Mouse (Mus musculus) stomach, embryonic 16.5 days (tissue): ENCODE results near the gene Dnmt3a. TPM values are rescaled to one million over a fixed set of nuclear protein-coding genes. Genes with fewer than 3 reads are reported as not detected.

ENCODE experiments used
- ATAC-seq: fragments of 200-750 bp; cut with Nextera tagmentation; 2 replicates; pipeline ENCODE4 v1.8.0; 2017; ENCODE audit warnings: moderate number of reproducible peaks, moderate TSS enrichment; ENCODE audit not compliant: insufficient read depth, low FRiP score
- H3K27ac ChIP-seq: fragments of 300-500 bp; sonication (generic); 2 replicates; pipeline ENCODE4 v1.5.1; 2014; ENCODE audit warnings: low read length
- H3K27me3 ChIP-seq: fragments of 300-500 bp; sonication (generic); 2 replicates; pipeline ENCODE4 v1.6.1; 2014; ENCODE audit warnings: low read length, control low read depth, mixed read lengths; ENCODE audit not compliant: control insufficient read depth, insufficient read depth
- H3K36me3 ChIP-seq: fragments of 300-500 bp; sonication (generic); 2 replicates; pipeline ENCODE4 v1.6.1; 2014; ENCODE audit warnings: low read length; ENCODE audit not compliant: control insufficient read depth, insufficient read depth
- H3K4me1 ChIP-seq: fragments of 300-500 bp; sonication (generic); 2 replicates; pipeline ENCODE4 v1.6.1; 2014; ENCODE audit warnings: low read length, control low read depth, mixed read lengths; ENCODE audit not compliant: control insufficient read depth, insufficient read depth
- H3K4me2 ChIP-seq: fragments of 300-500 bp; sonication (generic); 2 replicates; pipeline ENCODE4 v1.6.1; 2014; ENCODE audit warnings: low read depth, low read length, mixed read lengths
- H3K4me3 ChIP-seq: fragments of 300-500 bp; sonication (generic); replicated peaks from 2 replicates; pipeline ENCODE4 v1.5.1; 2014; ENCODE audit warnings: mild to moderate bottlenecking, low read length
- H3K9ac ChIP-seq: fragments of 300-500 bp; sonication (generic); 2 replicates; pipeline ENCODE4 v1.6.1; 2014; ENCODE audit warnings: low read length
- H3K9me3 ChIP-seq: fragments of 300-500 bp; sonication (generic); replicated peaks from 2 replicates; pipeline ENCODE4 v1.6.1; 2016; ENCODE audit warnings: low read length, control low read depth; ENCODE audit not compliant: control insufficient read depth
- WGBS: fragments of 180-500 bp; shearing (Covaris S2); extraction: QIAGEN DNeasy Blood & Tissue Kit; methylation state at CpG from one replicate; pipeline ENCODE4 v1.1.7; 2014; 5-methylcytosine and 5-hydroxymethylcytosine counted together
- polyA plus RNA-seq: library from polyadenylated mRNA; unstranded; fragments of >200 nt; fragmentation: Nextera tagmentation; extraction: Ambion mirVana; gene quantifications from 2 replicates; pipeline ENCODE4 v1.2.1, GENCODE M21; 2015

Dnmt3a gene
- polyA plus RNA-seq, 1 experiment from 2014 or later: 60.4 TPM

DNA sequence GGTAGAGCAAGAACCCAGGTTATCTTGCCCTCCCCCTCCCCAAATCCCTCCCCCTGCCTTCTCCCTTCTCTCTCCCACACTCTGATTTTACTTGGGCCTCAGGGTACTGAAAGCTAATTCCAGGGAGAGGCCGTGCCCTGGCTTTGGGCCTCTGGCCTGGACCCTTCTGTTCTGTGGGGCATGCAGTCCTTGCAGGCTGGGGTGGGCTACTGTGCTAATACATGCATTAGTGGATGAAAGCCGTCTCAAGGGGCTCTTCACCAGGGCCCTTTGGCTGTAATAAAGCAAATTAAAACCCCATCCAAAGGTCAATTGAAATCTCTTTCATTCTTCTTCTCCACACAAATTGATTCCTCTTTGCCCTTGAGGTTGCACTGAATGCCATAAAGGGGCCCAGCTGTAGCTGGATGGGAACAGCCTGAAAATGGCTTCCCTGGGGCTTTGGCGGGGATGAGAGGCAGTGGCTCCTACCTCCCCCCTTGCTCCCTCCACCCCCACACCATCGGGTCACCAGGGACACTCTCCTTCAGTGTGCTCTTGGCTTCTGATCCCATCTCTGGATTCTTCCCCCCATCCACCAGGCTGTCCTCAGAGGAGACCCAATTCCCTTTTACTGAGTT, 138.8 kb downstream of the Dnmt3a start:
- H3K9me3 ChIP-seq: no peaks in the 10 kb centered on the region
- H3K4me3 ChIP-seq: no peak overlapping the region
- no peaks in the 10 kb centered on the region; the same call in 1 of the 2 replicates for H3K27me3 ChIP-seq
- no peak overlapping the region for H3K9ac ChIP-seq
- 65% methylated on average over 4 of the region's 4 CpGs for WGBS
- no peak for ATAC-seq
- H3K4me1 ChIP-seq: no peaks in the 10 kb centered on the region
- no peak overlapping the region for H3K27ac ChIP-seq
- no peak overlapping the region for H3K4me2 ChIP-seq
- H3K36me3 ChIP-seq: no peaks in the 10 kb centered on the region

DNA sequence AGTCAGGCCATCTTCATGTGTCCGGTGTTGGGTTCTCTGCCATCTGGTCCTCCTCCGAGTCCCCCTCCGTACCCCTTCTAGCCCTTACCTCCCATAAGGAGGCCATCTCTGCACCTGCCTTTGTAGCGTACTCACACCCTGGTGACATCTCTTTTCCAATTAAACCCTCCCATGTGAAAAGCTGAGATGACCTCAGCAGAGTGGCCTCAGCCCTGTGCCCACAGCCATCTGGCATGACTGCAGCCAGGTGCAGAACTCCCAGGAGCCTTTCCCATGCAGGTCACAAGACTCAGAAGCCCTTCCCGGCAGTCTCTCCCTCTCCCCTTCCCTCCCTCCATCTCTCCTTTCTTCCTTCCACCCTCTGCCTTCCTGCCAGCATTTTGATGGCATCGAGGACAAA, 141.7 kb downstream of the Dnmt3a start:
- Histone ChIP-seq H3K9me3 (no peaks in the 10 kb centered on the region), H3K4me2 (no peak overlapping the region), H3K4me3 (no peak overlapping the region), H3K36me3 (no peaks in the 10 kb centered on the region), H3K27me3 (no peaks in the 10 kb centered on the region), H3K4me1 (no peaks in the 10 kb centered on the region), H3K27ac (no peak overlapping the region), H3K9ac (no peak overlapping the region)
- no peak for ATAC-seq
- WGBS: 73% methylated on average over 6 of the region's 6 CpGs

DNA sequence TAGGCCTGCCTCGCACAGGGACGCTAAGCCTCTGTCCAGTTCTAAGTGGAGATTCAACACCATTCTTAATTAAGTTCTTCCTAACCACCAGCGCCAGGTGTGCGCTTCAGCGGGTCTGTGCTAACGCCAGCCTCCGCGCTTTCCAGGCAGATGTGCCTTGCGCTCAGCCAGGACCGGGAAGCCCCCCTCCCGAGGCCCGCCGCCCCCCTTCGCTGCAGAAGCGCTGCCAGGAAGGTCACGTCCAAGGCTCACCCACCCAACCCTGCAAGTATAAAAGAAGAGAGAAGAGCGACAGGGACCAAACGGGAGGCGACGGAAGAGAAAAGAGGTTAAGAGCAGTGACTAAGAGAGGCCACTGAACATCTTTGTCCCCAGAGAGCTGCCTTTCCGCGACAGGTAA, 148.8 kb downstream of the Dnmt3a start, which contains the start of gene Pomc:
Gene Pomc, plus strand, starts transcription at position 301 of the 400 bp plus-strand sequence.
- Histone ChIP-seq H3K27me3 (peaks cover 10% of the 10 kb centered on the region), H3K4me1 (no peaks in the 10 kb centered on the region), H3K27ac (no peak within 1 kb of the TSS), H3K9me3 (no peaks in the 10 kb centered on the region), H3K4me2 (no peak within 1 kb of the TSS), H3K36me3 (no peaks in the 10 kb centered on the region), H3K4me3 (no peak within 1 kb of the TSS), H3K9ac (no peak within 1 kb of the TSS)
- no peak for ATAC-seq
- 23% methylated on average over 22 of the region's 22 CpGs for WGBS

DNA sequence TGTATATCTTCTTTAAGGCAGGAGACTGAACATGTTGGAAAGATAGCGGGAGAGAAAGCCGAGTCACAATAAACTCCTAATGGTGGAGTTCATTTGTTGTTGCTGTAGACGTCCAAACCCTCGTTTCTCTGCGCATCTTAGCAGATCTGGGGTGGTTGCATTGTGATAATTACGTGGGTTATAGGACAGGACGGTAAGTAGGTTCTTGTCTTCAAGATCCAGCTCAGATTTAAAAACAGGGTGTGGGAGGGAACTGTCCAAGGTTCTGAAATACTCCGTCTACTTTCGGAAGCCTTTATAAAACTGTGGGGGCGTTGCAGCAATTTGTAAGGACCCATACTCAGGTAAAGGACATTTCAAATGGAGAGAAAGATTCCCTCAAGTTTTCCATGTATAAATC, 149.6 kb downstream of the Dnmt3a start:
- no peak overlapping the region for H3K4me3 ChIP-seq
- no peak overlapping the region for H3K4me2 ChIP-seq
- H3K9me3 ChIP-seq: no peaks in the 10 kb centered on the region
- WGBS: 27% methylated on average over 10 of the region's 10 CpGs
- no peak overlapping the region for H3K27ac ChIP-seq
- H3K4me1 ChIP-seq: no peaks in the 10 kb centered on the region
- H3K9ac ChIP-seq: no peak overlapping the region
- H3K36me3 ChIP-seq: no peaks in the 10 kb centered on the region
- H3K27me3 ChIP-seq: peaks cover 10% of the 10 kb centered on the region
- ATAC-seq: no peak

DNA sequence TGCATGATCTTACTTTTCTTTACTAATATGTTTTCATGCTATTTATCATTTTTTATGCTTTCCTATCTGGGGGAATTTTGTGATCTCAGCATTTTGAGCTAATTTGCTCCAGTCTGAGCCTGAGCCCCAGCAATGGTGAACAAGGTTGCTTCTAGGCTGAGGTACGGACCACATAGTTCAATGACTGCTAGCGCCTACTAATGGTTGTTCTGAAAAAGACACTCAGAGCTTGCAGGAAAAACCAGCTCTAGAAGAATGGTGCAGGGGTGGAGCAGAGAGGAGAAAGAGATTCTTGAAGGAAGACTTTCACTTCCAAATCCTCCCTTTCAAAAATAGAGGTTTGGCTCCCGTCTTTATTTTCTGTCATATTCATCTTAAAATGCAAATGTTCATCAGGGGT, 150.5 kb downstream of the Dnmt3a start:
- Histone ChIP-seq H3K4me1 (no peaks in the 10 kb centered on the region), H3K36me3 (no peaks in the 10 kb centered on the region), H3K27ac (no peak overlapping the region), H3K4me3 (no peak overlapping the region), H3K9ac (no peak overlapping the region), H3K27me3 (peaks cover 10% of the 10 kb centered on the region), H3K4me2 (no peak overlapping the region), H3K9me3 (no peaks in the 10 kb centered on the region)
- WGBS: 18% methylated on average over 3 of the region's 3 CpGs
- no peak for ATAC-seq

GRCm38 (mm10) chr12:3959791-3960543, 154.2 kb downstream of the Dnmt3a start:
- Histone ChIP-seq H3K9ac (peak overlapping the region; percentile 79), H3K4me2 (peak overlapping the region; percentile 93), H3K4me3 (peak overlapping the region; percentile 62), H3K27me3 (peaks cover 3% of the 10 kb centered on the region; the same call in 1 of the 2 replicates), H3K4me1 (no peaks in the 10 kb centered on the region), H3K27ac (peak overlapping the region; percentile 85), H3K36me3 (no peaks in the 10 kb centered on the region), H3K9me3 (no peaks in the 10 kb centered on the region)
- peak; percentile 94 for ATAC-seq
- 2% methylated on average over 53 of the region's 53 CpGs for WGBS

GRCm38 (mm10) chr12:3960553-3960952, 154.7 kb downstream of the Dnmt3a start:
- Histone ChIP-seq H3K27ac (no peak overlapping the region), H3K36me3 (no peaks in the 10 kb centered on the region), H3K27me3 (no peaks in the 10 kb centered on the region), H3K9ac (peak overlapping the region; percentile 79), H3K4me3 (peak overlapping the region; percentile 62), H3K4me1 (no peaks in the 10 kb centered on the region), H3K9me3 (no peaks in the 10 kb centered on the region), H3K4me2 (peak overlapping the region; percentile 93)
- 51% methylated on average over 4 of the region's 4 CpGs for WGBS
- no peak for ATAC-seq

Other genes starting within 250 kb of the Dnmt3a start
- gene Dtnb, start 233.6 kb upstream of the Dnmt3a start, polyA plus RNA-seq: 24.8 and 30.1 TPM in 2 replicates
- gene Pomc, start 148.9 kb downstream of the Dnmt3a start, polyA plus RNA-seq: 1.6 and 2.4 TPM in 2 replicates
- 3.4 and 3.5 TPM in 2 replicates for gene Efr3b, start 232.9 kb downstream of the Dnmt3a start, polyA plus RNA-seq